8 mouse cellular contexts compared by ENCODE assay signal in genomic region chr1:167001844-167002485, GRCm38 (mm10). TPM values are rescaled to one million over a fixed set of nuclear protein-coding genes. Genes with fewer than 3 reads are reported as not detected.
DNase-seq lines count a peak whose midpoint lies in the region; ATAC-seq lines count a peak whose summit lies in the region.

No protein-coding gene starts in this region.

- peak overlapping the region; percentile 93 for H3K27ac ChIP-seq in forebrain, embryonic 14.5 days (ENCODE audit: low read depth, low read length)
- no peak overlapping the region for H3K27ac ChIP-seq in intestine, embryonic 14.5 days (ENCODE audit: low read depth)
- no peak overlapping the region for H3K27ac ChIP-seq in stomach, embryonic 15.5 days

- H3K4me3 ChIP-seq in forebrain, embryonic 14.5 days (ENCODE audit: low read depth, low read length): peak overlapping the region; percentile 73
- peak overlapping the region; percentile 63 for H3K4me3 ChIP-seq in intestine, embryonic 14.5 days (ENCODE audit: low read depth, low read length)
- peak overlapping the region; percentile 72 for H3K4me3 ChIP-seq in stomach, embryonic 15.5 days (replicated peaks)

- peak; percentile 1 for ATAC-seq in forebrain, embryonic 14.5 days
- no peak for ATAC-seq in intestine, embryonic 14.5 days (replicated peaks; ENCODE audit: low FRiP score, low TSS enrichment, low read depth)
- ATAC-seq in megakaryocyte progenitor cell, adult 5-6 weeks (replicated peaks; ENCODE audit: poor library complexity): 0 out of 2 replicates have a peak, but pooled peaks have one; percentile 2
- ATAC-seq in stomach, embryonic 15.5 days (ENCODE audit: insufficient read depth, low FRiP score, low read depth): no peak

- no peaks in the 10 kb centered on the region for H3K9me3 ChIP-seq in forebrain, embryonic 14.5 days (replicated peaks; ENCODE audit: control insufficient read depth, low read length)
- no peaks in the 10 kb centered on the region for H3K9me3 ChIP-seq in intestine, embryonic 14.5 days (ENCODE audit: control insufficient read depth, low read length)
- no peaks in the 10 kb centered on the region for H3K9me3 ChIP-seq in stomach, embryonic 15.5 days

- H3K27me3 ChIP-seq in forebrain, embryonic 14.5 days (replicated peaks; ENCODE audit: control insufficient read depth, insufficient read depth, low read length): no peaks in the 10 kb centered on the region
- H3K27me3 ChIP-seq in intestine, embryonic 14.5 days (replicated peaks; ENCODE audit: control insufficient read depth, insufficient read depth, low read length): peaks cover 24% of the 10 kb centered on the region
- H3K27me3 ChIP-seq in stomach, embryonic 15.5 days (replicated peaks): peaks cover 25% of the 10 kb centered on the region

- H3K4me2 ChIP-seq in forebrain, embryonic 14.5 days (ENCODE audit: low read length): peak overlapping the region; percentile 83
- H3K4me2 ChIP-seq in intestine, embryonic 14.5 days (ENCODE audit: low read length): peak overlapping the region; percentile 95
- H3K4me2 ChIP-seq in stomach, embryonic 15.5 days: peak overlapping the region; percentile 95

- under 1% methylated on average over 30 of the region's 30 CpGs for WGBS in forebrain, embryonic 14.5 days
- 1% methylated on average over 30 of the region's 30 CpGs for WGBS in intestine, embryonic 14.5 days
- 2% methylated on average over 30 of the region's 30 CpGs for WGBS in stomach, embryonic 15.5 days

- peaks cover 2% of the 10 kb centered on the region; the same call in 1 of the 2 replicates for H3K4me1 ChIP-seq in forebrain, embryonic 14.5 days (ENCODE audit: control insufficient read depth, insufficient read depth, low read length)
- H3K4me1 ChIP-seq in intestine, embryonic 14.5 days (replicated peaks; ENCODE audit: control insufficient read depth, insufficient read depth, low read length): peaks cover 6% of the 10 kb centered on the region; the same call in 1 of the 2 replicates
- H3K4me1 ChIP-seq in stomach, embryonic 15.5 days: 0 out of 2 replicates have a peak, but pooled peaks cover 11% of the 10 kb centered on the region

- DNase-seq in retina, postnatal 1 day: peak; percentile 42
- no peak for DNase-seq in retina, embryonic 14.5 days (ENCODE audit: low spot score)
- peak; percentile 29 for DNase-seq in cerebellum, adult 11 months
- DNase-seq in forebrain, embryonic 14.5 days (ENCODE audit: low spot score): peak; percentile 46
- peak; percentile 69 for DNase-seq in intestine, embryonic 14.5 days (ENCODE audit: low spot score)
- DNase-seq in gastrocnemius, adult 8-10 months (ENCODE audit: low spot score in 2 of 2): no peak

- H3K9ac ChIP-seq in forebrain, embryonic 14.5 days (ENCODE audit: low read length): peak overlapping the region; percentile 88
- peak overlapping the region; percentile 64; the same call in 1 of the 2 replicates for H3K9ac ChIP-seq in intestine, embryonic 14.5 days (ENCODE audit: low read length)
- no peak overlapping the region for H3K9ac ChIP-seq in stomach, embryonic 15.5 days

- no peaks in the 10 kb centered on the region for H3K36me3 ChIP-seq in forebrain, embryonic 14.5 days (ENCODE audit: control insufficient read depth, insufficient read depth, low read length)
- no peaks in the 10 kb centered on the region for H3K36me3 ChIP-seq in intestine, embryonic 14.5 days (ENCODE audit: control insufficient read depth, insufficient read depth, low read length)
- H3K36me3 ChIP-seq in stomach, embryonic 15.5 days: no peaks in the 10 kb centered on the region

RNA-seq across cellular contexts. Expression of gene Fam78b, which starts 0.7 kb away (rescaled TPM):
- 5.9 and 7.0 TPM in 2 replicates for polyA plus RNA-seq in forebrain, embryonic 14.5 days (2014; fragmentation: Nextera tagmentation; extraction: Ambion mirVana)
- 1.9 and 2.0 TPM in 2 replicates for polyA plus RNA-seq in intestine, embryonic 14.5 days (2014; fragmentation: Nextera tagmentation; extraction: Ambion mirVana)
- total RNA-seq in megakaryocyte progenitor cell, adult 5-6 weeks (2015): 0.34 TPM in 1 of 2 replicates, not detected in the other
- total RNA-seq in megakaryocyte progenitor cell, adult 5-6 weeks (2017): 0.17 and 0.41 TPM in 2 replicates
- polyA plus RNA-seq in stomach, embryonic 15.5 days (2015; fragmentation: Nextera tagmentation; extraction: Ambion mirVana): 1.2 and 1.5 TPM in 2 replicates
- total RNA-seq in gastrocnemius, adult 8-10 months (2022): 1 to 10 TPM; 2.5 to 4.5 (median 2.7) TPM

Comparison
In these comparisons a context has a peak if more than half of its experiments do, and no peak if none do; other contexts are left out.
1. DNase-seq: peak in retina, postnatal 1 day (single experiment), cerebellum, adult 11 months (single experiment), forebrain, embryonic 14.5 days (single experiment) and intestine, embryonic 14.5 days (single experiment); none in retina, embryonic 14.5 days (single experiment) and gastrocnemius, adult 8-10 months (0 of 2).
2. ATAC-seq: peak in forebrain, embryonic 14.5 days (single experiment) and megakaryocyte progenitor cell, adult 5-6 weeks (single experiment); none in intestine, embryonic 14.5 days (single experiment) and stomach, embryonic 15.5 days (single experiment).
3. Peak in every context shown above with its lines, with median percentiles within 50 percentile points of each other: H3K4me2 ChIP-seq and H3K4me3 ChIP-seq.